Mouse (Mus musculus): Measurements from ENCODE around the gene Zfp366. TPM values are rescaled to one million over a fixed set of nuclear protein-coding genes. Genes with fewer than 3 reads are reported as not detected.

Zfp366 gene
- polyA plus RNA-seq, 1 experiment: 9.0 TPM

DNA sequence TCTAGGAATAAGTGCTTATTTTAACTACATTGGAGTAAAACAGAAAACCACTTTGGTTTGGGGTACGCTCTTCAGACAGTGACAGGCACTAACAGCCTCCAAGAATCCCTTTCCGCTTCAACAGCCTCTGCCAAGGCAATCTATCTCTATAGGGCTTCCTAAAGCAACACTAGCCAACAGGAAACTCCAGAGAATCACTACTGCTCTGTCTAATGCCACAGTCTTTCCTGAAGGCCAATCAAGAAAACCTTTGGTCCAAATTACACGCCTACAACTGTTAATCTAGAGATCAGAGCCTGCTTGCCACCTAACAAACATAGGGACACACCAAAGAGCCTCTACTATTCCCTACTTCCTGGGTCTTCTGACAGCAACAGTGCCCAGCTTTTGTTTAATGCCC lies 42.2 kb downstream of the Zfp366 start:
- TF ChIP-seq CTCF (IDR thresholded peaks at IDR 0.05; ENCODE audit: extremely low read depth, insufficient read depth, insufficient read length, insufficient replicate concordance) (no peak), POLR2A (IDR thresholded peaks at IDR 0.05; ENCODE audit: low read depth, low read length) (no peak)
- Histone ChIP-seq H3K36me3 (ENCODE audit: control insufficient read depth, insufficient read depth, low read length) (no peaks in the 10 kb centered on the region), H3K4me3 (ENCODE audit: extremely low read depth, insufficient read depth, insufficient read length) (no peak overlapping the region), H3K27me3 (ENCODE audit: control insufficient read depth, insufficient read depth, low read length) (no peaks in the 10 kb centered on the region), H3K27ac (ENCODE audit: insufficient read depth, low read length) (no peak overlapping the region), H3K4me1 (ENCODE audit: control insufficient read depth, insufficient read depth, insufficient read length) (no peaks in the 10 kb centered on the region)
- WGBS: 76% methylated on average over 3 of the region's 3 CpGs
- DNase-seq (ENCODE audit: low read depth in 1 of 2, low spot score in 2 of 2): no peak

DNA sequence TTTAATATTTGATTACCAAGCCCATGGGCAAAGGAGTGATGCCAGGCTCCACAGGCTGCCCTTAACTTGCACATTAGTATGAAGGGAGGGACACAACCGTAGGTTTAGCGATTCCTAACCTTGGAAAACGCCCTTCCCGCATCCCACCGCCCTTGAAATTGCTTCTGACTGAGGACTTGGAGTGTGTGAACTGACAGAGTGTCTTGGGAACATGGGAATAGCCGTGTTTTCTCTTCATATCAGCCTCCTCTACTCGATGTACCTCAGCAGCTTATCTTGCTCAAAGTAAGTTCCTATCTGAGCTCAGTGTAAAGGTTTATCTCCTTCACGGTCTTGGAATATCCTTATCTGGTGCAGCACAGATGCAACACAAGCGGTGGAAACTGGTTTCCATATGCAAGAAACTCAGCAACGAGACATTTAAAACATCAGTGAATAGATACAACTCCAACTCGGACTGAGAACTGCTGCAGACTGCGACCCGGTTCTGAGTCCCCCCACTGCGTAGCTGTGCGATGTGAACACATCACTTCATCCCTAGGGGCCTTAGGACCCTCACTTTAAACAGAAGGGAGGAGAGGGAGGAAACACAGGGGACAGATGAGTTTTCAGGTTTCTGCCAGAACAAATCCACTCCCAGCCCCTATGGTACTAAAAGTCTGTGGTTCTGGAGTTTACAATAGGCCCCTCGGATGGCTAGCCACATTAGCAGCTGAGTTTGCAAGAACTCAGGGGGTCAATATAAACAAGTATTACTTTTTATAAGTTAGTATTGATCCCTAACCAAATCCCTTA lies 43.0 kb downstream of the Zfp366 start:
- Histone ChIP-seq H3K4me1 (ENCODE audit: control insufficient read depth, insufficient read depth, insufficient read length) (no peaks in the 10 kb centered on the region), H3K4me3 (ENCODE audit: extremely low read depth, insufficient read depth, insufficient read length) (no peak overlapping the region), H3K27ac (ENCODE audit: insufficient read depth, low read length) (no peak overlapping the region), H3K36me3 (ENCODE audit: control insufficient read depth, insufficient read depth, low read length) (no peaks in the 10 kb centered on the region), H3K27me3 (ENCODE audit: control insufficient read depth, insufficient read depth, low read length) (no peaks in the 10 kb centered on the region)
- 83% methylated on average over 16 of the region's 16 CpGs for WGBS
- no peak for TF ChIP-seq POLR2A (IDR thresholded peaks at IDR 0.05; ENCODE audit: low read depth, low read length)
- TF ChIP-seq CTCF (IDR thresholded peaks at IDR 0.05; ENCODE audit: extremely low read depth, insufficient read depth, insufficient read length, insufficient replicate concordance): no peak
- DNase-seq (ENCODE audit: low read depth in 1 of 2, low spot score in 2 of 2): no peak

DNA sequence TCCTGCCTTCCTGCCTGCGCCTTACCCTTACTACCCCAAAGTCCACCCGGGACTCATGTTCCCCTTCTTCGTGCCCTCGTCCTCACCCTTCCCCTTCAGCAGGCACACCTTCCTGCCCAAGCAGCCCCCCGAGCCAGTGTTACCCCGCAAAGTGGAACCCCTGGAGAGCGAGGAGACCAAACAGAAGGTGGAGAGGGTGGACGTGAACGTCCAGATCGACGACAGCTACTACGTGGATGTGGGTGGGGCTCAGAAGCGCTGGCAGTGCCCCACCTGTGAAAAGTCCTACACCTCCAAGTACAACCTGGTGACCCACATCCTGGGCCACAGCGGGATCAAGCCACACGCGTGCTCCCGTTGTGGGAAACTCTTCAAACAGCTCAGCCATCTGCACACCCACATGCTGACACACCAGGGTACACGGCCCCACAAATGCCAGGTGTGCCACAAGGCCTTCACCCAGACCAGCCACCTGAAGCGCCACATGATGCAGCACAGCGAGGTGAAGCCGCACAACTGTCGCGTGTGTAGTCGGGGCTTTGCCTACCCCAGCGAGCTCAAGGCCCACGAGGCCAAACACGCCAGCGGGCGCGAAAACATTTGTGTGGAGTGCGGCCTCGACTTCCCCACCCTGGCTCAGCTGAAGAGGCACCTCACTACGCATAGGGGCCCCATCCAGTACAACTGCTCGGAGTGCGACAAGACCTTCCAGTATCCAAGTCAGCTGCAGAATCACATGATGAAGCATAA lies 44.4 kb downstream of the Zfp366 start:
- 92% methylated on average over 35 of the region's 35 CpGs for WGBS
- Histone ChIP-seq H3K4me3 (ENCODE audit: extremely low read depth, insufficient read depth, insufficient read length) (no peak overlapping the region), H3K27ac (ENCODE audit: insufficient read depth, low read length) (no peak overlapping the region), H3K27me3 (ENCODE audit: control insufficient read depth, insufficient read depth, low read length) (no peaks in the 10 kb centered on the region), H3K4me1 (ENCODE audit: control insufficient read depth, insufficient read depth, insufficient read length) (no peaks in the 10 kb centered on the region), H3K36me3 (ENCODE audit: control insufficient read depth, insufficient read depth, low read length) (no peaks in the 10 kb centered on the region)
- TF ChIP-seq POLR2A (IDR thresholded peaks at IDR 0.05; ENCODE audit: low read depth, low read length) (no peak), CTCF (IDR thresholded peaks at IDR 0.05; ENCODE audit: extremely low read depth, insufficient read depth, insufficient read length, insufficient replicate concordance) (no peak)
- no peak for DNase-seq (ENCODE audit: low read depth in 1 of 2, low spot score in 2 of 2)

DNA sequence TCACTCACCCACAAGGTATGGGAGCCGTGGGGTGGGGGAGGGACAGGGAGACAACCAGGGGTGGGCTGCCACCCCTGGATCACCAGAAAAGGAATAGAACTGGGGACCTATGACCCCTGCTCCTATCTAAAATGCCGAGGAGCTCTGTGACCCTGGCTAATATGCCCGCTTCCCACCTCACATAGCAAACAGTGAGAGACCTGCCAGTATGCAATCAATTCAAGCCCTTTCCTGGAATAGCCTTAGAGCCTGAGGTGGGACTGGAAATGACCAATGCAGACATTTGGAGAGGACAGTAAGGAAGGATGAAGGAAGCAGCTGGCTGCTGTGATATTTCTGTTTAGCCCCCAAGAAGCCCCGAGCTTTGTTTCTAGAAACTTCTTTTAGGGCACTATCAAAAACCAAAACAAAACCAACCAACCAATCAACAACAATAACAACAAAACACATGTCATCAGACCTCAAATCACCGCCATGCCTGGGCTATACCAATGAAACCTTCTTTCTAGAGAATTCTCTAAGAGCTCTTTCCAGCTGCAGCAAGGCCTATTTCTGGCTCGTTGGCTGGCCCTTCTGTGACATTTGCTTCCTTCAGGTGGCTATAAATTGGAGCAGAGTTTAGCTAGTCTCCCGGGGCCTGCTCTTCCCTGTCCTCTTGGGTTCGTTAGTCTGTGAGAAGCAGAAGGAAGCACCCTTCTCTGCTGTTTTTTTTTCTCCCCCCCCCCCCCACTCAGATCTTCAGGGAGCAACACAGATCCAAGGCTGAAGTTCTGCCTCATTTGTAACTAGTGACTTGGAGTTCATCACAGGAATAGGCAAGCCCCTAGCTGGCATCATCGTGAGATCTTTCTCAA lies 45.2 kb downstream of the Zfp366 start:
- H3K36me3 ChIP-seq (ENCODE audit: control insufficient read depth, insufficient read depth, low read length): no peaks in the 10 kb centered on the region
- no peak overlapping the region for H3K27ac ChIP-seq (ENCODE audit: insufficient read depth, low read length)
- WGBS: 66% methylated on average over 9 of the region's 9 CpGs
- TF ChIP-seq CTCF (IDR thresholded peaks at IDR 0.05; ENCODE audit: extremely low read depth, insufficient read depth, insufficient read length, insufficient replicate concordance): no peak
- no peak for TF ChIP-seq POLR2A (IDR thresholded peaks at IDR 0.05; ENCODE audit: low read depth, low read length)
- H3K4me1 ChIP-seq (ENCODE audit: control insufficient read depth, insufficient read depth, insufficient read length): no peaks in the 10 kb centered on the region
- DNase-seq (ENCODE audit: low read depth in 1 of 2, low spot score in 2 of 2): no peak
- H3K27me3 ChIP-seq (ENCODE audit: control insufficient read depth, insufficient read depth, low read length): no peaks in the 10 kb centered on the region
- H3K4me3 ChIP-seq (ENCODE audit: extremely low read depth, insufficient read depth, insufficient read length): no peak overlapping the region

DNA sequence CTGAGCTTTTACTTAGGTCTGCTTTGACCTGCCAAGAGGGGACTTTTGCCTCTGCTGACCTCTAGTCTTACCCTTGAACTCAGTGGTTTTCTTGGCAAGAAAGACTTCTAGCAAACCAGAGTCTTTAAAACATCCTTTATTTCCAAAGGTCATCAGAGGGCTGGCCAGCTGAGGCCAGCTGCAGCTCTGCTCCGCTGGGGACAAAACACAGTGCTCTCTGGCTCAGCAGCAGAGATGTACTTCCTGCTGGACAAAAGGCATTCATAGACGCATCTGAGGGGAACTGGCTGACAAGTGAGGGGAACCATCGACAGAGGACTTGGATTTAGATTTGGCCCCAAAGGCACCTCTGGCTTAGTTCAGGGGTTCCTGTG lies 45.9 kb downstream of the Zfp366 start:
- TF ChIP-seq CTCF (IDR thresholded peaks at IDR 0.05; ENCODE audit: extremely low read depth, insufficient read depth, insufficient read length, insufficient replicate concordance) (no peak), POLR2A (IDR thresholded peaks at IDR 0.05; ENCODE audit: low read depth, low read length) (no peak)
- Histone ChIP-seq H3K27ac (ENCODE audit: insufficient read depth, low read length) (no peak overlapping the region), H3K36me3 (ENCODE audit: control insufficient read depth, insufficient read depth, low read length) (no peaks in the 10 kb centered on the region), H3K4me1 (ENCODE audit: control insufficient read depth, insufficient read depth, insufficient read length) (no peaks in the 10 kb centered on the region), H3K27me3 (ENCODE audit: control insufficient read depth, insufficient read depth, low read length) (no peaks in the 10 kb centered on the region), H3K4me3 (ENCODE audit: extremely low read depth, insufficient read depth, insufficient read length) (no peak overlapping the region)
- WGBS: 55% methylated on average over 3 of the region's 3 CpGs
- no peak for DNase-seq (ENCODE audit: low read depth in 1 of 2, low spot score in 2 of 2)

GRCm38 (mm10) chr13:99233333-99233732 lies 48.7 kb downstream of the Zfp366 start:
- Histone ChIP-seq H3K36me3 (ENCODE audit: control insufficient read depth, insufficient read depth, low read length) (no peaks in the 10 kb centered on the region), H3K27ac (ENCODE audit: insufficient read depth, low read length) (no peak overlapping the region), H3K4me1 (ENCODE audit: control insufficient read depth, insufficient read depth, insufficient read length) (no peaks in the 10 kb centered on the region), H3K4me3 (ENCODE audit: extremely low read depth, insufficient read depth, insufficient read length) (no peak overlapping the region), H3K27me3 (ENCODE audit: control insufficient read depth, insufficient read depth, low read length) (no peaks in the 10 kb centered on the region)
- WGBS: 95% methylated on average over 3 of the region's 3 CpGs
- TF ChIP-seq CTCF (IDR thresholded peaks at IDR 0.05; ENCODE audit: extremely low read depth, insufficient read depth, insufficient read length, insufficient replicate concordance) (no peak), POLR2A (IDR thresholded peaks at IDR 0.05; ENCODE audit: low read depth, low read length) (no peak)
- no peak for DNase-seq (ENCODE audit: low read depth in 1 of 2, low spot score in 2 of 2)

All from spleen, adult 2 months (tissue).